Mouse (Mus musculus) stomach, postnatal 0 days (tissue): Measurements from ENCODE around the gene Ahr. TPM values are rescaled to one million over a fixed set of nuclear protein-coding genes. Genes with fewer than 3 reads are reported as not detected.

ENCODE experiments used
- ATAC-seq: fragments of 200-750 bp; cut with Nextera tagmentation; 2 replicates; pipeline ENCODE4 v1.8.0; 2017; ENCODE audit not compliant: low FRiP score, low TSS enrichment
- DNase-seq: peaks from one replicate; pipeline ENCODE4 v3.0.0-alpha.2; 2016; ENCODE audit warnings: low spot score
- H3K27ac ChIP-seq: fragments of 300-500 bp; sonication (generic); replicated peaks from 2 replicates; pipeline ENCODE4 v1.5.1; 2014; ENCODE audit warnings: mild to moderate bottlenecking, control low read depth
- H3K27me3 ChIP-seq: fragments of 300-500 bp; sonication (generic); 2 replicates; pipeline ENCODE4 v1.6.1; 2014; ENCODE audit warnings: low read length; ENCODE audit not compliant: control insufficient read depth, insufficient read depth
- H3K36me3 ChIP-seq: fragments of 300-500 bp; sonication (generic); 2 replicates; pipeline ENCODE4 v1.6.1; 2014; ENCODE audit warnings: low read length, mixed read lengths; ENCODE audit not compliant: control insufficient read depth, insufficient read depth
- H3K4me1 ChIP-seq: fragments of 300-500 bp; sonication (generic); replicated peaks from 2 replicates; pipeline ENCODE4 v1.6.1; 2014; ENCODE audit warnings: antibody characterized with exemption; ENCODE audit not compliant: control insufficient read depth, insufficient read depth
- H3K4me2 ChIP-seq: fragments of 300-500 bp; sonication (generic); replicated peaks from 2 replicates; pipeline ENCODE4 v1.6.1; 2014; ENCODE audit warnings: low read depth, mild to moderate bottlenecking, control low read depth, moderate library complexity
- H3K4me3 ChIP-seq: fragments of 300-500 bp; sonication (generic); 2 replicates; pipeline ENCODE4 v1.5.1; 2014; ENCODE audit warnings: low read depth, low read length, control low read depth
- H3K9ac ChIP-seq: fragments of 300-500 bp; sonication (generic); 2 replicates; pipeline ENCODE4 v1.6.1; 2014; ENCODE audit warnings: mild to moderate bottlenecking, low read length, control low read depth, mixed read lengths
- H3K9me3 ChIP-seq: fragments of 300-500 bp; sonication (generic); 2 replicates; pipeline ENCODE4 v1.6.1; 2016; ENCODE audit warnings: low read length; ENCODE audit not compliant: control insufficient read depth
- CTCF ChIP-seq: IDR thresholded peaks from 2 replicates; pipeline ENCODE4 v1.5.1; 2016; ENCODE audit warnings: antibody characterized with exemption, low read depth, mild to moderate bottlenecking, moderate library complexity
- EP300 ChIP-seq: optimal IDR thresholded peaks from 2 replicates; pipeline ENCODE3; 2016; ENCODE audit warnings: antibody characterized with exemption
- WGBS: fragments of 180-500 bp; shearing (Covaris S2); extraction: QIAGEN DNeasy Blood & Tissue Kit; methylation state at CpG from one replicate; pipeline ENCODE4 v1.1.7; 2014; 5-methylcytosine and 5-hydroxymethylcytosine counted together
- polyA plus RNA-seq: library from polyadenylated mRNA; unstranded; fragments of >200 nt; fragmentation: Nextera tagmentation; extraction: Ambion mirVana; gene quantifications from 2 replicates; pipeline ENCODE4 v1.2.1, GENCODE M21; 2015

Gene Ahr
- polyA plus RNA-seq, 1 experiment from 2014 or later = 8.2 TPM

DNA sequence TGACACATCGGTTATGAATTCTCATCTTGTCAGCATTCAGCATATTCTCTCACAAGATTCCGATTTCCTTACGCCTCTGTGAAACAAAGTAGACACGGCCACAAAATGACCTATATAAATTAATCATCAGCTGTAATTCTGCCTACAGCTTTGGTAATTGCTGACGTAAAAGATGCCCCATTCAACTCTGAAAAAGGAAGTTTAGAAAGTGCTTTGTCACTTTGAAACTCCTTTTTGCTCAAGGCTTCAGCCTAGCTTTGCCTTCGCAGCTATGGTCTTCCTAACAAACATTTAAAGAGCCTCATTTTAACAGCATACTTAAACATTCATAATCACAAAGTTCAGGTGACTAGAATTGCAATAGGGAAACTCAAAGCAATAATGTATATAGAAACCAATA is 72.2 kb downstream of the Ahr start:
- WGBS = 76% methylated on average over 6 of the region's 6 CpGs
- H3K27ac ChIP-seq = no peak overlapping the region
- no peak overlapping the region for H3K9ac ChIP-seq
- ATAC-seq (no peak), DNase-seq (no peak)
- TF ChIP-seq EP300 (no peak), CTCF (no peak)
- H3K4me1 ChIP-seq = no peaks in the 10 kb centered on the region
- no peak overlapping the region for H3K4me2 ChIP-seq
- no peaks in the 10 kb centered on the region for H3K27me3 ChIP-seq
- no peaks in the 10 kb centered on the region for H3K36me3 ChIP-seq
- no peak overlapping the region for H3K4me3 ChIP-seq
- H3K9me3 ChIP-seq = no peaks in the 10 kb centered on the region

DNA sequence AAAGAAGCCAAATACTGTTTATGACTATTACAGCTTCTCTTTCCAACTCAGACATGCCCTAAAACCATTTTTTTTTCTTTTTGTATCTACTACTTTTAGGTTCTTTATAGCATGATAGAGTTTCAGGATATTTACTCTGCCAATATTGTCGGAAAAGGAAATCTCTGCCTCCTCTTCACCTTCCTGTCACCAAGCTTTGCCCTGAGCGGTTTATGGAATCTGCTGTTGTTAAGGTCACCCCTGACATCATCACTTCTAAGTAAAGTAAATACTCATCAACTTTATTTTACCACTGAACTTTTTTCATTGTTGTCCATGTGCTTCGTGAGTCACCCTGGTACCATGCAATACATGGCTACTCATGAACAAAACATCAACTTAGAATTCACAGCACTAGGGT is 75.2 kb downstream of the Ahr start:
- no peak overlapping the region for H3K27ac ChIP-seq
- DNase-seq (no peak), ATAC-seq (no peak)
- WGBS = 60% methylated on average over 3 of the region's 3 CpGs
- no peak overlapping the region for H3K9ac ChIP-seq
- H3K4me1 ChIP-seq = no peaks in the 10 kb centered on the region
- no peaks in the 10 kb centered on the region for H3K27me3 ChIP-seq
- TF ChIP-seq EP300 = no peak
- TF ChIP-seq CTCF = no peak
- H3K4me2 ChIP-seq = no peak overlapping the region
- H3K36me3 ChIP-seq = no peaks in the 10 kb centered on the region
- no peak overlapping the region for H3K4me3 ChIP-seq
- no peaks in the 10 kb centered on the region for H3K9me3 ChIP-seq
